Mouse (Mus musculus): ENCODE data around the gene Psmg4. TPM values are rescaled to one million over a fixed set of nuclear protein-coding genes. Genes with fewer than 3 reads are reported as not detected.

The Psmg4 gene
- polyA plus RNA-seq, 1 experiment from 2014 or later: 129 TPM

- H3K27ac ChIP-seq: peak overlapping the region; percentile 98
- no peaks in the 10 kb centered on the region; the same call in 1 of the 2 replicates for H3K27me3 ChIP-seq (ENCODE audit: poor library complexity, severe bottlenecking)
- under 1% methylated on average over 24 of the region's 24 CpGs for WGBS
- H3K4me3 ChIP-seq: peak overlapping the region; percentile 78
- no peaks in the 10 kb centered on the region for H3K9me3 ChIP-seq
- H3K36me3 ChIP-seq (replicated peaks): peaks cover 28% of the 10 kb centered on the region
- peak; percentile 91 for DNase-seq (ENCODE audit: extremely low spot score, low spot score)
- H3K4me1 ChIP-seq: peaks cover 81% of the 10 kb centered on the region
Observed at GRCm38 (mm10) chr13:34131011-34131707, 31.6 kb upstream of the Psmg4 start.

GRCm38 (mm10) chr13:34131708-34132060, 31.1 kb upstream of the Psmg4 start:
- under 1% methylated on average over 10 of the region's 10 CpGs for WGBS
- H3K4me3 ChIP-seq: peak overlapping the region; percentile 78
- no peaks in the 10 kb centered on the region; the same call in 1 of the 2 replicates for H3K27me3 ChIP-seq (ENCODE audit: poor library complexity, severe bottlenecking)
- H3K4me1 ChIP-seq: peaks cover 76% of the 10 kb centered on the region
- H3K27ac ChIP-seq: peak overlapping the region; percentile 98
- DNase-seq (ENCODE audit: extremely low spot score, low spot score): peak; percentile 80
- H3K9me3 ChIP-seq: no peaks in the 10 kb centered on the region
- peaks cover 23% of the 10 kb centered on the region for H3K36me3 ChIP-seq (replicated peaks)

GRCm38 (mm10) chr13:34132299-34132698, 30.5 kb upstream of the Psmg4 start:
- Histone ChIP-seq H3K36me3 (replicated peaks) (peaks cover 16% of the 10 kb centered on the region), H3K4me3 (peak overlapping the region; percentile 78), H3K27me3 (ENCODE audit: poor library complexity, severe bottlenecking) (no peaks in the 10 kb centered on the region; the same call in 1 of the 2 replicates), H3K9me3 (no peaks in the 10 kb centered on the region), H3K4me1 (peaks cover 70% of the 10 kb centered on the region), H3K27ac (peak overlapping the region; percentile 98)
- peak; percentile 43 for DNase-seq (ENCODE audit: extremely low spot score, low spot score)
- WGBS: under 1% methylated on average over 15 of the region's 15 CpGs

GRCm38 (mm10) chr13:34132875-34133274, 29.9 kb upstream of the Psmg4 start:
- H3K4me3 ChIP-seq: peak overlapping the region; percentile 78
- no peaks in the 10 kb centered on the region; the same call in 1 of the 2 replicates for H3K27me3 ChIP-seq (ENCODE audit: poor library complexity, severe bottlenecking)
- no peak for DNase-seq (ENCODE audit: extremely low spot score, low spot score)
- peaks cover 14% of the 10 kb centered on the region for H3K36me3 ChIP-seq (replicated peaks)
- H3K9me3 ChIP-seq: no peaks in the 10 kb centered on the region
- peaks cover 68% of the 10 kb centered on the region for H3K4me1 ChIP-seq
- peak overlapping the region; percentile 98 for H3K27ac ChIP-seq
- WGBS: 10% methylated on average over 6 of the region's 6 CpGs

- peak; percentile 79 for DNase-seq (ENCODE audit: extremely low spot score, low spot score)
- Histone ChIP-seq H3K9me3 (no peaks in the 10 kb centered on the region), H3K27ac (peak overlapping the region; percentile 98), H3K27me3 (ENCODE audit: poor library complexity, severe bottlenecking) (no peaks in the 10 kb centered on the region; the same call in 1 of the 2 replicates), H3K4me3 (peak overlapping the region; percentile 78), H3K4me1 (peaks cover 62% of the 10 kb centered on the region), H3K36me3 (replicated peaks) (peaks cover 8% of the 10 kb centered on the region)
- WGBS: 2% methylated on average over 15 of the region's 15 CpGs
Observed at GRCm38 (mm10) chr13:34133326-34134071, 29.3 kb upstream of the Psmg4 start.

- WGBS: 42% methylated on average over 7 of the region's 7 CpGs
- DNase-seq (ENCODE audit: extremely low spot score, low spot score): no peak
- Histone ChIP-seq H3K4me3 (peak overlapping the region; percentile 78), H3K27me3 (ENCODE audit: poor library complexity, severe bottlenecking) (no peaks in the 10 kb centered on the region; the same call in 1 of the 2 replicates), H3K9me3 (no peaks in the 10 kb centered on the region), H3K36me3 (replicated peaks) (no peaks in the 10 kb centered on the region; the same call in 1 of the 2 replicates), H3K4me1 (peaks cover 55% of the 10 kb centered on the region), H3K27ac (peak overlapping the region; percentile 98)
Observed at GRCm38 (mm10) chr13:34134276-34134675, 28.5 kb upstream of the Psmg4 start.

GRCm38 (mm10) chr13:34136605-34137004, 26.2 kb upstream of the Psmg4 start:
- Histone ChIP-seq H3K4me3 (no peak overlapping the region), H3K27me3 (ENCODE audit: poor library complexity, severe bottlenecking) (no peaks in the 10 kb centered on the region; the same call in 1 of the 2 replicates), H3K4me1 (peaks cover 38% of the 10 kb centered on the region), H3K9me3 (no peaks in the 10 kb centered on the region), H3K36me3 (replicated peaks) (no peaks in the 10 kb centered on the region), H3K27ac (peak overlapping the region; percentile 62)
- no peak for DNase-seq (ENCODE audit: extremely low spot score, low spot score)
- 87% methylated on average over 7 of the region's 7 CpGs for WGBS

- peak overlapping the region; percentile 69 for H3K27ac ChIP-seq
- H3K4me3 ChIP-seq: no peak overlapping the region
- no peak for DNase-seq (ENCODE audit: extremely low spot score, low spot score)
- H3K4me1 ChIP-seq: peaks cover 22% of the 10 kb centered on the region
- H3K27me3 ChIP-seq (ENCODE audit: poor library complexity, severe bottlenecking): no peaks in the 10 kb centered on the region
- no peaks in the 10 kb centered on the region for H3K9me3 ChIP-seq
- H3K36me3 ChIP-seq (replicated peaks): no peaks in the 10 kb centered on the region
- 60% methylated on average over 5 of the region's 5 CpGs for WGBS
Observed at GRCm38 (mm10) chr13:34143389-34143788, 19.4 kb upstream of the Psmg4 start.

GRCm38 (mm10) chr13:34146916-34147315, 15.8 kb upstream of the Psmg4 start:
- peak overlapping the region; percentile 95 for H3K27ac ChIP-seq
- no peaks in the 10 kb centered on the region for H3K27me3 ChIP-seq (ENCODE audit: poor library complexity, severe bottlenecking)
- H3K36me3 ChIP-seq (replicated peaks): no peaks in the 10 kb centered on the region
- 62% methylated on average over 3 of the region's 3 CpGs for WGBS
- H3K9me3 ChIP-seq: no peaks in the 10 kb centered on the region
- no peak for DNase-seq (ENCODE audit: extremely low spot score, low spot score)
- H3K4me3 ChIP-seq: no peak overlapping the region
- H3K4me1 ChIP-seq: peaks cover 47% of the 10 kb centered on the region

GRCm38 (mm10) chr13:34148181-34148580, 14.6 kb upstream of the Psmg4 start:
- no peaks in the 10 kb centered on the region for H3K9me3 ChIP-seq
- no peaks in the 10 kb centered on the region for H3K36me3 ChIP-seq (replicated peaks)
- H3K4me3 ChIP-seq: peak overlapping the region; percentile 50
- H3K4me1 ChIP-seq: peaks cover 47% of the 10 kb centered on the region
- no peaks in the 10 kb centered on the region for H3K27me3 ChIP-seq (ENCODE audit: poor library complexity, severe bottlenecking)
- no peak for DNase-seq (ENCODE audit: extremely low spot score, low spot score)
- peak overlapping the region; percentile 95 for H3K27ac ChIP-seq
- WGBS: 62% methylated on average over 3 of the region's 3 CpGs

- H3K9me3 ChIP-seq: no peaks in the 10 kb centered on the region
- peak overlapping the region; percentile 95 for H3K27ac ChIP-seq
- no peaks in the 10 kb centered on the region for H3K36me3 ChIP-seq (replicated peaks)
- H3K27me3 ChIP-seq (ENCODE audit: poor library complexity, severe bottlenecking): no peaks in the 10 kb centered on the region
- peaks cover 48% of the 10 kb centered on the region for H3K4me1 ChIP-seq
- WGBS: 1% methylated on average over 23 of the region's 23 CpGs
- peak overlapping the region; percentile 50 for H3K4me3 ChIP-seq
- peak; percentile 89 for DNase-seq (ENCODE audit: extremely low spot score, low spot score)
Observed at GRCm38 (mm10) chr13:34148767-34149392, 13.9 kb upstream of the Psmg4 start.

GRCm38 (mm10) chr13:34149463-34150176, 13.1 kb upstream of the Psmg4 start:
- Histone ChIP-seq H3K4me1 (peaks cover 52% of the 10 kb centered on the region), H3K27me3 (ENCODE audit: poor library complexity, severe bottlenecking) (no peaks in the 10 kb centered on the region), H3K36me3 (replicated peaks) (no peaks in the 10 kb centered on the region), H3K9me3 (no peaks in the 10 kb centered on the region), H3K27ac (peak overlapping the region; percentile 95), H3K4me3 (peak overlapping the region; percentile 50)
- WGBS: 50% methylated on average over 5 of the region's 5 CpGs
- DNase-seq (ENCODE audit: extremely low spot score, low spot score): no peak
